In genomic region chr3:117648612-117649011, GRCm38 (mm10) we compare ENCODE assay signal across 17 mouse cellular contexts.
"Had no signal": no experiment of that assay in that cellular context is flagged by ENCODE, and none has a peak within 500 bp of the region (broad histone marks: within the 10 kb centered on the region; RNA-seq: fewer than 3 reads in every experiment).

No protein-coding gene starts in this region.

- H3K27me3 ChIP-seq: limb, embryonic 12.5 days; liver, embryonic 13.5 days; lung, embryonic 15.5 days; megakaryocyte, embryonic 14.5 days; midbrain, embryonic 12.5 days had no signal

- H3K27ac ChIP-seq: limb, embryonic 12.5 days; liver, embryonic 13.5 days; lung, embryonic 15.5 days; macrophage; midbrain, embryonic 12.5 days had no signal

- H3K9me3 ChIP-seq: limb, embryonic 12.5 days; liver, embryonic 13.5 days; lung, embryonic 15.5 days; midbrain, embryonic 12.5 days had no signal

- H3K4me3 ChIP-seq: limb, embryonic 12.5 days; liver, embryonic 13.5 days; lung, embryonic 15.5 days; megakaryocyte, embryonic 14.5 days; midbrain, embryonic 12.5 days; myocyte had no signal

- H3K4me2 ChIP-seq: limb, embryonic 12.5 days; liver, embryonic 13.5 days; lung, embryonic 15.5 days; midbrain, embryonic 12.5 days had no signal

- H3K4me1 ChIP-seq: limb, embryonic 12.5 days; liver, embryonic 13.5 days; lung, embryonic 15.5 days; megakaryocyte, embryonic 14.5 days; midbrain, embryonic 12.5 days had no signal

- H3K9ac ChIP-seq: limb, embryonic 12.5 days; liver, embryonic 13.5 days; liver, postnatal 0 days; lung, embryonic 15.5 days; midbrain, embryonic 12.5 days had no signal

- ATAC-seq: liver, postnatal 0 days had no signal

- H3K36me3 ChIP-seq: limb, embryonic 12.5 days; liver, embryonic 13.5 days; lung, embryonic 15.5 days; midbrain, embryonic 12.5 days had no signal

- DNase-seq: kidney, postnatal 36 days; layer of hippocampus, adult 9-11 months; liver; liver, embryonic 13.5 days; liver, postnatal 0 days; lung, postnatal 14 days; right cerebral cortex, adult 18-20 months; right cerebral cortex, postnatal 4 days; spleen, adult 18-20 months; thymus, adult 18-20 months; thymus, postnatal 14 days had no signal
